Mouse (Mus musculus) kidney, postnatal 14 days (tissue): ENCODE measurements at regions not wholly inside any gene's neighbourhood (a gene's known extent, or its start where the extent isn't known, plus 50 kb on each side); places are given as distances from the start of the nearest gene placed in this dataset.

Source experiments
- DNase-seq: peaks from one replicate; pipeline ENCODE4 v3.0.0; 2022; ENCODE audit warnings: mixed read lengths

DNA sequence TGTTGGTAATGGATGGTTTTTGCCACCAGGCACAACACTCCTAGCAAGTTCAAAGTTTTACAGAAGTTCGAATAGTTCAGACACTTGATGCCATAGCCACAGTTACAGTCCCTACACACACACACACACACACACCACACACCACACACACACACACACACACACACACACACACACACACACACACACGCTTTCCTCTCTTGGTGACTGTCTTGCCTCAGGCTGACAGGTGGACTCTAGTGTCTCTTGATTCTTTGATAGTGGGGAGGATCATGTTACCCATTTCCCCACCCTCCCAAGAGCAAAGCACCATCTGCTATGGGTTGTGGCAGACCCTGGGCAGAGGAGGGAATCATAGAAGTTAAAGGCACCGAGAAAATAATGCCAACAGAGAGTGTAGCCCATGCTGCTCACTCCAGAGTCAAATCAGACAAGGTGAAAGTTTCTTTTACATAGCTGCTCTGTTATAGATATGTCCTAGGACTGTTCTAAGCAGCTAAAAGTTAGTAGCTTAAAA, 75.9 kb downstream of the Klhl25 start:
- DNase-seq = no peak

- peak; percentile 23 for DNase-seq
These were observed 79.4 kb downstream of the Klhl25 start for GRCm38 (mm10) chr7:75927537-75927936.

DNA sequence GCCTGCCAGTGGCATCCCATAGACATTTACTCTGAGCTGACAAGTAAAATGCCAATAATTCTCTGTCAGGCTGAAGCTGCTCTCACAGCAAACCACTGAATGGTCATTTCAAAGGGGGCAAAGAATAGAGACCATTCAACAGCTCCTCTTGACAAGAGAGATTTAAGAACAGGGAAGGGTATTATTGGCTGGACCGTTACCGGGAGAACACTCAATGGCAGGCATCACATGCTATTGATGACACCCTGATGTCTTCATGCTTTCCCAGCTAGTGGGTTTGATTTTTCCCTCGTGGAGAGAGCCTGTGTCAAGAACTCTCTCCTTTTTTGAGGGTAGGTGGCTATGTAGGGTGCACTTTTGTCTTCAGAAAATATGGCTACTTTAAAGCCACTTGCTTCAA, 95.7 kb downstream of the Klhl25 start:
- DNase-seq = no peak

- no peak for DNase-seq
These were observed 107.6 kb downstream of the Klhl25 start for GRCm38 (mm10) chr7:75955671-75956070.

GRCm38 (mm10) chr7:75957366-75957765, 109.3 kb downstream of the Klhl25 start:
- DNase-seq = no peak

DNA sequence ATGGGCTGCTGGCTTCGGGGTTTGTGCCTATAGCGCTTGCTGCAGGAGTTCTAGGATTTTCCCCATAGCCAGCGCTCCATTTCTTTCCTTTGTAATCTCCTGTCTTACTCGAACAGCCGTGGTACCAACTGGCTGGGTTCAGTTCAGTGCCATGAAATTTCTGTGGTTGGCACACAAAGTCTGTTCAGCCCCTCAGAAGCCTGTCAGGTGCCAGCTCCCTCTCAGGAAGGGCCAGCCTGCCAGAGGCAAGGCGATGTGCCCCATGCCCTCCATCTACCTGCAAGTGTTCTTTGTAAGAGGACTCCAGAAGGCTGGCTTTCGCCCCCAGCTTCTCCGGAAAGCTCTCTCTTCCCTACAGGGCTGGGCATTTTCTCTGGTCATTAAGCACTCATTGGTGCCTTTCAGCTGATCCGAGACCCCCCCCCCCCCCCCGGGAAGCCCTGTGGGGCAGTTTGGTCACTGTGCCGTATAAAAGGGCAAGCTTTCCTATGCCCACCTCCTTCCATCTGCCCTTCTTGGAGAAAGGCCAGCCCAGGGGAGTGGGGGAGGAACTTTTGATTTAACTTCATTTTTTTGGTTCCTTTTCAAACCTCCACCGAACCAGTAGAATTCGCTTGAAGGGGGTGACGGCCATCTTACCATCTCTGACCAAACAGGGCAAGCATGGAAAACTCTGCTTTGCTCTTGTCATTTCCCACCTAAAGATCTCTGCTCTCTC, 112.0 kb downstream of the Klhl25 start:
- DNase-seq = no peak

DNA sequence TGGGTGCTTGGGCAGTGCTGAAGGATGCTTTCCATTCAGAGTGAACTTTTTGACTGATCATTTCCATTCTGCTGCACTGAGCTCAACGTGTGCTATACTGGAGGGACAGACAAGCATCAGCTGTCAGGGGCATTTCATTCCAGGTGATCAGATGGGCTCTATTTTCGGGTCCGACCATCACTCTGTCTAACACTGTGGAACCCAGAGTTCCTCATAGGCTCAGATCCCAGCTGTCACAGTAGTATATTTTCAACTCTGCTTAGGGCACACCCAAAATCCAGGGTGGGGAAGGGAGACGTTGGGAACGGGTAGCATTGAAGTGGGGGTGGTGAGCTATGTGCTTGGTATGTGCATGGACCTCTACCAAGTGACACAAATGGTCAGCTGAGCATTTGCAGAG, 120.1 kb downstream of the Klhl25 start:
- no peak for DNase-seq

- no peak for DNase-seq
These were observed 122.8 kb downstream of the Klhl25 start for GRCm38 (mm10) chr7:75970914-75971313.

- DNase-seq = no peak
These were observed 123.6 kb downstream of the Klhl25 start for GRCm38 (mm10) chr7:75971706-75972105.

- DNase-seq = no peak
These were observed 133.4 kb downstream of the Klhl25 start for GRCm38 (mm10) chr7:75981560-75981959.

DNA sequence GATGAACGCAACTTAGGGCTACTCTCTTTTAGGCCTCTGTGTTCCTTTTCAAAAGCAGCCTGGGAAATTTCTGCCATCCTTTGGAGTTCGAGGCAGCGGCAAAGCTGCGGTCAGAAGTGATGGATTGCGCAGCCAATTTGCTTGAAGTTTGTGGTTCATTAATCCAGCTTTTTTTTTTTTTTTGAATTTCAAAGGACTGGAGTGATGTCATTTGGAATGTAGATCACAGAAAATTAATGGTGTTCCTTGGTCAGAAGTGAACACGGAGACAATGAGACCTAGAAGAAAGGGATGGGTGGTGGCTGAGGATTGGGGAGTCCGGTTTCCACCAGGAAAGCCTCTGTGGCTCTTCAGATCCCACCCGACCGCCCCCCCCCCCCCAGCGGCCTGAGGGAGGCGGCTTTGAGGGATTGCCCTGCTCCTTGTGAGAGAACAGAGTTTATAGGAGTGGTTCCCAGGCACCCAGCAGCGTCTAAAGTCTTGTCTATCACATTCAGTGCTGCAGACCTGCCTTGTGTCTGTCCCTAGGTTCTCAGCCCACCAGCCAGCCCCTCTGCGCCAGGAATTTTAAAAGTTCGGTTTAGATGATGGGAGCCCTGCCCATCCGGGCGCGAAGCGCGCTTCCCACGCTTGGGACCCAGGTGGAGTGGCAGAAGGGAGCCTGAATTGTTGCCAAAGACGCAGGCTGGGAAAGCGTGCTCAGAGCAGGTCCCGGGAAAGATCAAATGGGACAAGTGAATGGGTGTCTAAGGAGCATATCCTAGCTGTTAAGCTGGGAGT, 135.1 kb downstream of the Klhl25 start:
- no peak for DNase-seq

- no peak for DNase-seq
These were observed 135.7 kb downstream of the Klhl25 start for GRCm38 (mm10) chr7:75983809-75984171.

GRCm38 (mm10) chr7:75998853-75999252, 150.7 kb downstream of the Klhl25 start:
- DNase-seq = no peak

GRCm38 (mm10) chr7:75999324-75999907, 151.3 kb downstream of the Klhl25 start:
- no peak for DNase-seq

GRCm38 (mm10) chr7:76001012-76001411, 152.9 kb downstream of the Klhl25 start:
- no peak for DNase-seq

GRCm38 (mm10) chr7:76008226-76008625, 160.1 kb downstream of the Klhl25 start:
- no peak for DNase-seq

DNA sequence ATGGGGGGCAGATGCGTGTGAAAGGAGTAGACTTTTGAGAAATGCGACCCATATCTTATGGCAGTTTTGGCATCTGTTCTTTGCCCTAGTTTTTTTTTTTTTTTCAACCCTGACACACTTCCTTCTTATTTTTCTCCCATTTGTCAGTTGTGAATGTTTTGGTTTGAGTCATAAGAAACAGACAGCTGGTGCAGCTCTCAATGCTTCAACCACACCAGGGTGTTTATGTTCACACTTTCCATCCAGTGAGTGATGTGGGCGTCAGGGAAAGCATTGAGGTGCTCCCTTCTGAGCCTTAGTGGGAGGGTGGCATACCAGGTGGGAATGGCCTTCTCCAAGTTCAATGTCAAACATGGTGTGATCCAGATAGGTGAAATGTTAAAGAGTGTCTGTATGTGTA, 181.9 kb upstream of the Agbl1 start:
- no peak for DNase-seq

- DNase-seq = no peak
These were observed 180.3 kb upstream of the Agbl1 start for GRCm38 (mm10) chr7:76049342-76049741.

DNA sequence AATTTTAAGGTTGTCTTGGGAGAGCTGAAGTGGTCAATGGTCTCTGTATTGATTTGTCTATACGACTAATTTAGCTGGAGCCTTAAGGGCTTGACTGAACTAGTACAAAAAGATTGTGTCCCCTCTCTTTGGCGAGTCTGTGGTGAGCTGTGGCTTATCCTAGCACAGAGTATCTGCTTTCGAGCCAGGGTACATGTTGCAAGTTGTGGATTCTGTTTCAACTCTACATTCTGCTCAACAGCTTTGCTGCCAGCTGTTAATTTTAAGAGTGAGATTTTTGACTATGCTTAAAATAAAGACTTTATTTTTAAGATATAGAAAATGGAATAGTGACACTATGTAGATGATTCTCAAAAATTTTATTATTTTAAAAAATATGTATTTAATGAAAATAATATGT, 175.8 kb upstream of the Agbl1 start:
- no peak for DNase-seq

DNA sequence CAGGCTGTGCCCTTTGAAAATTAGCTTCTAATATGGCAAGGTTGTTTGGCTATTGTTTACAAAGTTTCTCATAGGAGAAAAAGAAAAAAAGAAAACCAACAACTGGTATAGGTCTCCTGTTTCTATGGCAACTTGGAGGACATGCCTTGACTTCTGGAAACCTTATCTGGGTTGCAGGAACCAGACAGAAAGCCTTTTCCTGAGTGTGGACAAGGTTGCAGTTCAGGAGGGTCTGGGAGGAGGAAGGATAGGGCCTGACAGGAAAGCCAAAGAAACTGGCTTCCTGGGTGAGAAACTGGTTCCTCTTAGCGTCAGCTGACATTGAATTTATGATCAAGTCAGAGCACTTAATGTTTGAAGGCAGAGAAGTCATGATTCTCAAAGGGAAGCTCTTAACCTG, 130.5 kb upstream of the Agbl1 start:
- no peak for DNase-seq

DNA sequence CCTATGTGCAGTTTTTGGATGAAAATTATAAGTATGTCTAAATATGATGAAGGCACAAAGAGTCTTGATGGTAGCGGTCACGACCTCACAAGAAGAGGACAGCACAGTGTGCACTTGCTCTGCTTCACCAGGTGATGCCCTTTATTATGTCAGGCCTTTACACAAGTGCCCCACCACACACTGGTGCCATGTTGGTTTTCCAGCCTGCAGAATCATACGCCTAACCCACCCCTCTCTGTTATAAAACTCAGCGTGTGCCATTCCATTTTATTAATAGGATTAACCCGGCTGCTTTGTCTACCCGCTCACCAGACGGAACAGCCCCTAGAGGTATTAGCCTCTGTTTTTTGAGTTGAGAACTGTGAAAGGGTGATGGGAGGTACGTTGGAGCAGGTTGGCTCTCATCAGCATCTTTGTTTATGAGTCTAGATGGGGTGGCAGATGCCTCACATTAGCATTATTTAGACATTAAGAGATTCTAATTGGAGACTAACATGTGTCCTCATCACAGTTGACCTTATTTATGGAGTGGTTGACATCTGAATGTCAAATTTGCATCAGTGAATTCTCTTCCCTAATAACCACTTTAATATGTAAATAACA, 108.3 kb upstream of the Agbl1 start:
- no peak for DNase-seq

DNA sequence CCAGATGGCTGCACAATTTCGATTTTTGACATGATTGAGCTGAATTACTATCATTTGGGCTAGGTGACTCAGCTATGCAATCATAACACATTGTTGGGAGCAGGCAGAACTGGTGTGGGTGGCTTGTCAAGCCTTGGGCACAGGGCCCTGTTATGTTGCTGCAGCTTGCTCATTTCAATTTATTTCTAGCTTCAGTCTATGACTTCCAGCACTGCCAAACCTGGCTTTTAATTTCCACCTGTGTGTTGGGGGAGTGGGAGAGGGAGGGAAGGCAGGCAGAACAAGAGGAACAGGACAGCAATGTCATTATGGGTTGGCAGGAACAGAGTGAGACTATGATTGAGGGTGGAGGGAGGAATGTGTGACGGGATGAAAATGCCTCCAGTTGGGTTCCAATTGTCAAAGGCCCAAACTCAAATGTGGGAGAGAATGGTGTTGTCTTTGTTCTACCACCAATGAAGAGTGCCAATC, 102.0 kb upstream of the Agbl1 start:
- no peak for DNase-seq

DNA sequence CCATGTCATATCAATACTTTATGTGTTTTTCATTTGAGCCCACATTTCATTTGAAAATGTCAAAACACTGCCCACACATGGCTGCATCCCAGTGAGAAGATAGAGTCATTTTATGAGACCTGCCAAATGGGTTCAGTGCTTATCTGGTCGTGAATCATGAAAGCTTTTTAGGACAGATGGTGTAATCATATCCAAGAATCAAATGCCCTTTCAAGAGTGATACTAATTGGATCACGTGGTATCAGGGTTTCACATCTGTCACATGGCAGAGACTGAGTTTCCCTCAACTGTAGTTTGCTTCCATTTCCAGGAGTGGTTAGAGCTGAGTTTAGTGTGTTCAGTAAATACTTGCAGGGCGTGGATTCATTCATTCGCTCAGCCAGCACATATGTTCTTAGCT, 87.2 kb upstream of the Agbl1 start:
- DNase-seq = no peak
